Mouse (Mus musculus): Measurements from ENCODE around the gene Olfr1275. TPM values are rescaled to one million over a fixed set of nuclear protein-coding genes. Genes with fewer than 3 reads are reported as not detected.

The Olfr1275 gene
- not detected for total RNA-seq (2021)
- polyA plus RNA-seq (2012; rRNA removed) = not detected in 2 replicates
- long read RNA-seq = 0 reads

DNA sequence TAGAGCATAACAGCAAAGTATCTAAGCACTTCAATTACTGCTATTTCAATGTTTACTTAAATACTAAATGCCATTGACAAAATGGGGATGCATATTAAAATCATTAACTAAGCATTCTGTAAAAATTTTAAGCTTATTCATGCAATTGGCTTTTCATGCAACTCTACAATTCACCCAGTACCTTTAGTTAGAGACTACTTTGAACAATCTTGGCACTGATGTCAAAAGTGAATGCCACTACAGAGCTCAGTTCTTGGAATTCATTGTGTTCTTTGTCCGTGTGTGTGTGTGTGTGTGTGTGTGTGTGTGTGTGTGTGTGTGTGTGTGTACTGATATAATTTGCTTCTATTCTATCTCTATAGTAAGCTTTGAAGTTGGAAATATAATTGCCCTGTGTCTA, at the start of gene Olfr1275:
Olfr1275 (minus strand) TSS at position 101 of the 400 bp plus-strand sequence.
- no peak for DNase-seq
- H3K9ac ChIP-seq (ENCODE audit: low read depth, low read length) = no peak within 1 kb of the TSS
- no peaks in the 10 kb centered on the region for H3K36me3 ChIP-seq (ENCODE audit: control insufficient read depth, insufficient read depth, low read length)
- no peaks in the 10 kb centered on the region for H3K79me2 ChIP-seq (replicated peaks; ENCODE audit: control insufficient read depth, insufficient read depth, low read length)
- WGBS = 57% methylated on average over 1 of the region's 1 CpGs
- H3K4me3 ChIP-seq = no peak within 1 kb of the TSS
- intact Hi-C loops (cut with DNase I) = no loop called here
- no peaks in the 10 kb centered on the region for H3K27me3 ChIP-seq (ENCODE audit: control insufficient read depth, insufficient read depth, low read length)
- H3K4me1 ChIP-seq (ENCODE audit: control insufficient read depth, insufficient read depth, low read length) = no peaks in the 10 kb centered on the region
- H3K27ac ChIP-seq = no peak within 1 kb of the TSS
- TF ChIP-seq EP300 (IDR thresholded peaks at IDR 0.05; ENCODE audit: insufficient read depth, low read depth, low read length) = no peak
- TF ChIP-seq CTCF (IDR thresholded peaks at IDR 0.05) = no peak
- no peak for TF ChIP-seq POLR2A (IDR thresholded peaks at IDR 0.05; ENCODE audit: insufficient read depth, low read depth, low read length)

DNA sequence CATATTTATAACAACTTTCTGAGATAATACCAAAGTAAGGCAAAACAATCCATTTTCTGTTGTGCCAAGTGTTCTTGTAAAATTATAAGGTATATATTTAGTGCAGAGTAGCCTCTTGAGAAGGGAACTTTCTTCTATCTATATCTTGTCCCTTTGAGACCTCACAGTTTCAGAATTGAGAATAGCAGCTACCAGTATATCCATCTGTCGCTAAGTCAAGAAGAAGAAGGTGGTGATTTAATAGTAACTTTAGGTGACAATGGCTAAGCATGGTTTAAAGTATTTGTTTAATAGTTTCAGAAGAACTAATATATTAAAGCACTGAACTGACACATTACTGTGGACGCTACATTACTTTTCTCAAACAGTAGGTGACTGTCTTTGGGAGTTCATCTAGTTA, 38.9 kb upstream of the Olfr1275 start, which contains the start of gene Olfr1277:
Olfr1277 (minus strand) TSS at position 101 of the 400 bp plus-strand sequence.
- Histone ChIP-seq H3K27ac (no peak within 1 kb of the TSS), H3K4me1 (ENCODE audit: control insufficient read depth, insufficient read depth, low read length) (no peaks in the 10 kb centered on the region), H3K4me3 (no peak within 1 kb of the TSS), H3K9ac (ENCODE audit: low read depth, low read length) (no peak within 1 kb of the TSS), H3K27me3 (ENCODE audit: control insufficient read depth, insufficient read depth, low read length) (no peaks in the 10 kb centered on the region), H3K79me2 (replicated peaks; ENCODE audit: control insufficient read depth, insufficient read depth, low read length) (no peaks in the 10 kb centered on the region), H3K36me3 (ENCODE audit: control insufficient read depth, insufficient read depth, low read length) (no peaks in the 10 kb centered on the region)
- no peak for DNase-seq
- TF ChIP-seq POLR2A (IDR thresholded peaks at IDR 0.05; ENCODE audit: insufficient read depth, low read depth, low read length) = no peak
- no peak for TF ChIP-seq EP300 (IDR thresholded peaks at IDR 0.05; ENCODE audit: insufficient read depth, low read depth, low read length)
- no peak for TF ChIP-seq CTCF (IDR thresholded peaks at IDR 0.05)
- WGBS = 64% methylated on average over 2 of the region's 2 CpGs
- intact Hi-C loops (cut with DNase I) = no loop called here

DNA sequence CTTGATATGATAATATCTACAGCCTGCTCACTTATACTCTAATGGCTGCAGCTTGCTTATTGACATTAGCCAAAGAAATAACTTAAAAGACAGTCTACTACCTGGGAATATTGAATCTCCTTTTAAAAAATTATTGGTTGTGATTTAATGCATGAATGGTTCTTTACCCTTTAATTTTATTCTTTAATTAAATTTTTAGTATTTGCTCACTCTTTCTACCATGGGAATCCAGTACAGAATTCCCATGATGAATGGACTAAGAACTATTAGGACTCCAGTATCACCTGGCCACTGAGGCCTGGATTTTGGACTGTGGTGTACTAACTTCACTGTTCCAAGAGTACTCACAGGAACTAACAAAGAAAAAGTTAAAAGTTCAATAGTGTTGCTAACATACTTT, 19.1 kb upstream of the Olfr1275 start, which contains the start of gene Olfr1276:
Olfr1276 (plus strand) TSS at position 301 of the 400 bp plus-strand sequence.
- TF ChIP-seq CTCF (IDR thresholded peaks at IDR 0.05) (no peak), EP300 (IDR thresholded peaks at IDR 0.05; ENCODE audit: insufficient read depth, low read depth, low read length) (no peak), POLR2A (IDR thresholded peaks at IDR 0.05; ENCODE audit: insufficient read depth, low read depth, low read length) (no peak)
- H3K4me1 ChIP-seq (ENCODE audit: control insufficient read depth, insufficient read depth, low read length) = no peaks in the 10 kb centered on the region
- no peaks in the 10 kb centered on the region for H3K27me3 ChIP-seq (ENCODE audit: control insufficient read depth, insufficient read depth, low read length)
- H3K36me3 ChIP-seq (ENCODE audit: control insufficient read depth, insufficient read depth, low read length) = no peaks in the 10 kb centered on the region
- no peak for DNase-seq
- intact Hi-C loops (cut with DNase I) = no loop called here
- no peak within 1 kb of the TSS for H3K27ac ChIP-seq
- H3K4me3 ChIP-seq = no peak within 1 kb of the TSS
- no peaks in the 10 kb centered on the region for H3K79me2 ChIP-seq (replicated peaks; ENCODE audit: control insufficient read depth, insufficient read depth, low read length)
- no peak within 1 kb of the TSS for H3K9ac ChIP-seq (ENCODE audit: low read depth, low read length)

DNA sequence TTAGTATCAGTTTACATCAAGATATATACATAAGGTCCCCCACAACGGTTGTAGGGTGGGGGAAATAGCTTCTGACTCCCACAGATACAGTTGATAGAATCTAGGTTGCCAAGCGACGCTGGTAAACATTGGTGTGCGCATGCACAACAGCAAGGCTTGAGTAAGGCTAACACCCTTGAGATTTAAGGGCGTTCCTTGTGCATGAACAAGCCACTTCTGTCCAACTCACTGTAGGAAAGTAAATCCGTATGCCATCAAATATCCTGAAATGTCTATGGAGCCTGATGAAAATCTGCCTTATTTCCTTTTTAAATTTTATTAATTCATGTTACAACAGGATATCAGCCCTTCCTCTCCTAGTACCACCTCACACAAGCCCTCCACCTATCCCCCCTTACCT, 5.6 kb downstream of the Olfr1275 start, which contains the start of gene 4930430A15Rik:
4930430A15Rik (minus strand) TSS at position 101 of the 400 bp plus-strand sequence.
- H3K36me3 ChIP-seq (ENCODE audit: control insufficient read depth, insufficient read depth, low read length) = no peaks in the 10 kb centered on the region
- 76% methylated on average over 6 of the region's 6 CpGs for WGBS
- no peaks in the 10 kb centered on the region for H3K27me3 ChIP-seq (ENCODE audit: control insufficient read depth, insufficient read depth, low read length)
- no peaks in the 10 kb centered on the region for H3K79me2 ChIP-seq (replicated peaks; ENCODE audit: control insufficient read depth, insufficient read depth, low read length)
- TF ChIP-seq EP300 (IDR thresholded peaks at IDR 0.05; ENCODE audit: insufficient read depth, low read depth, low read length) (no peak), CTCF (IDR thresholded peaks at IDR 0.05) (no peak), POLR2A (IDR thresholded peaks at IDR 0.05; ENCODE audit: insufficient read depth, low read depth, low read length) (no peak)
- DNase-seq = no peak
- H3K4me1 ChIP-seq (ENCODE audit: control insufficient read depth, insufficient read depth, low read length) = no peaks in the 10 kb centered on the region
- intact Hi-C loops (cut with DNase I) = no loop called here
- H3K4me3 ChIP-seq = no peak within 1 kb of the TSS
- H3K9ac ChIP-seq (ENCODE audit: low read depth, low read length) = no peak within 1 kb of the TSS
- H3K27ac ChIP-seq = no peak within 1 kb of the TSS

- Histone ChIP-seq H3K36me3 (ENCODE audit: control insufficient read depth, insufficient read depth, low read length) (no peaks in the 10 kb centered on the region), H3K27ac (no peak overlapping the region)
- TF ChIP-seq POLR2A (IDR thresholded peaks at IDR 0.05; ENCODE audit: insufficient read depth, low read depth, low read length) = no peak
- no peak for TF ChIP-seq EP300 (IDR thresholded peaks at IDR 0.05; ENCODE audit: insufficient read depth, low read depth, low read length)
- no peak for TF ChIP-seq CTCF (IDR thresholded peaks at IDR 0.05)
These were observed 53.0 kb downstream of the Olfr1275 start for GRCm38 (mm10) chr2:111182068-111182467.

More at GRCm38 (mm10) chr2:111182068-111182467, 53.0 kb downstream of the Olfr1275 start:
- Histone ChIP-seq H3K79me2 (replicated peaks; ENCODE audit: control insufficient read depth, insufficient read depth, low read length) (no peaks in the 10 kb centered on the region), H3K27me3 (ENCODE audit: control insufficient read depth, insufficient read depth, low read length) (no peaks in the 10 kb centered on the region), H3K4me3 (no peak overlapping the region), H3K9ac (ENCODE audit: low read depth, low read length) (no peak overlapping the region), H3K4me1 (ENCODE audit: control insufficient read depth, insufficient read depth, low read length) (no peaks in the 10 kb centered on the region)
- intact Hi-C loops (cut with DNase I) = no loop called here
- 92% methylated on average over 11 of the region's 11 CpGs for WGBS
- no peak for DNase-seq

Other genes with a start within 250 kb of the Olfr1275 start
- gene Gm13941, start 129.3 kb downstream of the Olfr1275 start, total RNA-seq (2021) = not detected
- gene Gm13941, start 129.3 kb downstream of the Olfr1275 start, polyA plus RNA-seq (2012; rRNA removed) = not detected in 2 replicates
- gene Gm15130, start 82.3 kb downstream of the Olfr1275 start, total RNA-seq (2021) = not detected
- not detected in 2 replicates for gene Gm15130, start 82.3 kb downstream of the Olfr1275 start, polyA plus RNA-seq (2012; rRNA removed)
- gene 4930430A15Rik, start 5.7 kb downstream of the Olfr1275 start, total RNA-seq (2021) = not detected
- gene 4930430A15Rik, start 5.7 kb downstream of the Olfr1275 start, polyA plus RNA-seq (2012; rRNA removed) = not detected in 2 replicates
- not detected for gene Olfr1276, start 19.2 kb upstream of the Olfr1275 start, total RNA-seq (2021)
- gene Olfr1276, start 19.2 kb upstream of the Olfr1275 start, polyA plus RNA-seq (2012; rRNA removed) = not detected in 2 replicates
- not detected for gene Olfr1277, start 38.8 kb upstream of the Olfr1275 start, total RNA-seq (2021)
- gene Olfr1277, start 38.8 kb upstream of the Olfr1275 start, polyA plus RNA-seq (2012; rRNA removed) = not detected in 2 replicates
- not detected for gene Olfr1278, start 54.9 kb upstream of the Olfr1275 start, total RNA-seq (2021)
- not detected in 2 replicates for gene Olfr1278, start 54.9 kb upstream of the Olfr1275 start, polyA plus RNA-seq (2012; rRNA removed)
- not detected for gene Olfr1279, start 65.3 kb upstream of the Olfr1275 start, total RNA-seq (2021)
- gene Olfr1279, start 65.3 kb upstream of the Olfr1275 start, polyA plus RNA-seq (2012; rRNA removed) = not detected in 2 replicates
- gene Olfr1280, start 78.7 kb upstream of the Olfr1275 start, total RNA-seq (2021) = not detected
- gene Olfr1280, start 78.7 kb upstream of the Olfr1275 start, polyA plus RNA-seq (2012; rRNA removed) = not detected in 2 replicates
- not detected for gene Olfr1281, start 91.2 kb upstream of the Olfr1275 start, total RNA-seq (2021)
- gene Olfr1281, start 91.2 kb upstream of the Olfr1275 start, polyA plus RNA-seq (2012; rRNA removed) = not detected in 2 replicates
- gene Olfr1282, start 100.8 kb upstream of the Olfr1275 start, total RNA-seq (2021) = not detected
- not detected in 2 replicates for gene Olfr1282, start 100.8 kb upstream of the Olfr1275 start, polyA plus RNA-seq (2012; rRNA removed)
- gene Olfr1283, start 131.5 kb upstream of the Olfr1275 start, total RNA-seq (2021) = not detected
- gene Olfr1283, start 131.5 kb upstream of the Olfr1275 start, polyA plus RNA-seq (2012; rRNA removed) = not detected in 2 replicates
- gene Olfr1284, start 140.2 kb upstream of the Olfr1275 start, total RNA-seq (2021) = not detected
- not detected in 2 replicates for gene Olfr1284, start 140.2 kb upstream of the Olfr1275 start, polyA plus RNA-seq (2012; rRNA removed)
- not detected for gene Olfr1286, start 187.8 kb upstream of the Olfr1275 start, total RNA-seq (2021)
- gene Olfr1286, start 187.8 kb upstream of the Olfr1275 start, polyA plus RNA-seq (2012; rRNA removed) = not detected in 2 replicates
- not detected for gene Olfr1287, start 213.9 kb upstream of the Olfr1275 start, total RNA-seq (2021)
- not detected in 2 replicates for gene Olfr1287, start 213.9 kb upstream of the Olfr1275 start, polyA plus RNA-seq (2012; rRNA removed)
- not detected for gene Olfr1288, start 238.8 kb upstream of the Olfr1275 start, total RNA-seq (2021)
- not detected in 2 replicates for gene Olfr1288, start 238.8 kb upstream of the Olfr1275 start, polyA plus RNA-seq (2012; rRNA removed)
- gene Olfr1289, start 245.5 kb upstream of the Olfr1275 start, total RNA-seq (2021) = not detected
- not detected in 2 replicates for gene Olfr1289, start 245.5 kb upstream of the Olfr1275 start, polyA plus RNA-seq (2012; rRNA removed)

All from heart, adult 2 months (tissue).